Mouse (Mus musculus): ENCODE measurements around the gene Olfr963. TPM values are rescaled to one million over a fixed set of nuclear protein-coding genes. Genes with fewer than 3 reads are reported as not detected.

The Olfr963 gene
- polyA plus RNA-seq (2015; fragmentation: Nextera tagmentation; extraction: Ambion mirVana), result not detected in 2 replicates

GRCm38 (mm10) chr9:39666905-39667304, at the start of gene Olfr963:
TSS of gene Olfr963 (plus strand) at chr9:39667205.

GRCm38 (mm10) chr9:39621073-39621472, 45.9 kb upstream of the Olfr963 start, which contains the start of gene Olfr960:
TSS of gene Olfr960 (plus strand) at chr9:39621373.

GRCm38 (mm10) chr9:39644785-39645184, 22.2 kb upstream of the Olfr963 start, which contains the start of gene Olfr961:
TSS of gene Olfr961 (plus strand) at chr9:39645085.

GRCm38 (mm10) chr9:39707017-39707416, 40.0 kb downstream of the Olfr963 start, which contains the start of gene Olfr149:
TSS of gene Olfr149 (minus strand) at chr9:39707117.

GRCm38 (mm10) chr9:39711053-39711452, 44.0 kb downstream of the Olfr963 start, which contains the start of gene Olfr965:
TSS of gene Olfr965 (plus strand) at chr9:39711353.

Other genes starting within 250 kb of the Olfr963 start
- not detected in 2 replicates for gene Olfr952, start 240.1 kb upstream of the Olfr963 start, polyA plus RNA-seq (2015; fragmentation: Nextera tagmentation; extraction: Ambion mirVana)
- gene Olfr954, start 210.5 kb upstream of the Olfr963 start, polyA plus RNA-seq (2015; fragmentation: Nextera tagmentation; extraction: Ambion mirVana), result not detected in 2 replicates
- not detected in 2 replicates for gene Olfr955, start 195.3 kb upstream of the Olfr963 start, polyA plus RNA-seq (2015; fragmentation: Nextera tagmentation; extraction: Ambion mirVana)
- not detected in 2 replicates for gene Olfr44, start 173.2 kb upstream of the Olfr963 start, polyA plus RNA-seq (2015; fragmentation: Nextera tagmentation; extraction: Ambion mirVana)
- gene Olfr957, start 151.4 kb upstream of the Olfr963 start, polyA plus RNA-seq (2015; fragmentation: Nextera tagmentation; extraction: Ambion mirVana), result not detected in 2 replicates
- not detected in 2 replicates for gene Olfr958, start 113.2 kb upstream of the Olfr963 start, polyA plus RNA-seq (2015; fragmentation: Nextera tagmentation; extraction: Ambion mirVana)
- not detected in 2 replicates for gene Olfr959, start 91.6 kb upstream of the Olfr963 start, polyA plus RNA-seq (2015; fragmentation: Nextera tagmentation; extraction: Ambion mirVana)
- gene AW551984, start 62.8 kb upstream of the Olfr963 start, polyA plus RNA-seq (2015; fragmentation: Nextera tagmentation; extraction: Ambion mirVana), result 16.3 and 17.9 TPM in 2 replicates
- gene Olfr148, start 56.5 kb upstream of the Olfr963 start, polyA plus RNA-seq (2015; fragmentation: Nextera tagmentation; extraction: Ambion mirVana), result not detected in 2 replicates
- gene Olfr960, start 45.8 kb upstream of the Olfr963 start, polyA plus RNA-seq (2015; fragmentation: Nextera tagmentation; extraction: Ambion mirVana), result not detected in 2 replicates
- gene Olfr961, start 22.1 kb upstream of the Olfr963 start, polyA plus RNA-seq (2015; fragmentation: Nextera tagmentation; extraction: Ambion mirVana), result not detected in 2 replicates
- gene Olfr149, start 39.9 kb downstream of the Olfr963 start, polyA plus RNA-seq (2015; fragmentation: Nextera tagmentation; extraction: Ambion mirVana), result not detected in 2 replicates
- not detected in 2 replicates for gene Olfr965, start 44.1 kb downstream of the Olfr963 start, polyA plus RNA-seq (2015; fragmentation: Nextera tagmentation; extraction: Ambion mirVana)
- gene Olfr150, start 63.8 kb downstream of the Olfr963 start, polyA plus RNA-seq (2015; fragmentation: Nextera tagmentation; extraction: Ambion mirVana), result not detected in 2 replicates
- gene Olfr967, start 79.0 kb downstream of the Olfr963 start, polyA plus RNA-seq (2015; fragmentation: Nextera tagmentation; extraction: Ambion mirVana), result not detected in 2 replicates
- gene Olfr968, start 116.0 kb downstream of the Olfr963 start, polyA plus RNA-seq (2015; fragmentation: Nextera tagmentation; extraction: Ambion mirVana), result not detected in 2 replicates
- gene Olfr969, start 123.7 kb downstream of the Olfr963 start, polyA plus RNA-seq (2015; fragmentation: Nextera tagmentation; extraction: Ambion mirVana), result not detected in 2 replicates
- gene Olfr970, start 141.7 kb downstream of the Olfr963 start, polyA plus RNA-seq (2015; fragmentation: Nextera tagmentation; extraction: Ambion mirVana), result not detected in 2 replicates
- gene Olfr971, start 169.7 kb downstream of the Olfr963 start, polyA plus RNA-seq (2015; fragmentation: Nextera tagmentation; extraction: Ambion mirVana), result not detected in 2 replicates
- not detected in 2 replicates for gene Olfr972, start 199.2 kb downstream of the Olfr963 start, polyA plus RNA-seq (2015; fragmentation: Nextera tagmentation; extraction: Ambion mirVana)
- gene Olfr229, start 240.1 kb downstream of the Olfr963 start, polyA plus RNA-seq (2015; fragmentation: Nextera tagmentation; extraction: Ambion mirVana), result not detected in 2 replicates